Comparison of ENCODE assay signal across 24 mouse cellular contexts in the genomic region with DNA sequence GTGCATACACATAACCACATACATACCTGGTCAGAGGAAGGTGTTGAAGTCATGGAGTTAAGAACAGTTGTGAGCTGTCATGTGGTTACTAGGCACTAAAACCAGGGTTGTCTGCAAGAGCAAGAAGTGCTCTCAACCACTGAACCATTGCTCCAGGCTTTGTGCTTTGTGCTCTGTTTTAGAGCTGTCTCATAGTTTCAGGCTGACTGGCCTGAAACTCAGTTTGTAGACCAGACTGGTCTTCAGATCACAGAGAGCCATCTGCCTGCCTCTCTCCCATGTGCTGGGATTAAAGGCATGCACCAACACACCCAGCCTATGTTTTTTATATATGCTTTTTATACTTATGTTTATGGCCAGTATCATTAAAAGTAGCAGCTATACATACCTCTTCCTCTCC. TPM values are rescaled to one million over a fixed set of nuclear protein-coding genes. Genes with fewer than 3 reads are reported as not detected.
"Had no signal": no experiment of that assay in that cellular context is flagged by ENCODE, and none has a peak within 500 bp of the region (broad histone marks: within the 10 kb centered on the region; RNA-seq: fewer than 3 reads in every experiment).

No protein-coding gene starts in this region.

- H3K9me3 ChIP-seq: heart, embryonic 10.5 days; heart, embryonic 12.5 days; hindbrain, embryonic 10.5 days; hindbrain, embryonic 12.5 days; kidney, embryonic 15.5 days; limb, embryonic 13.5 days; limb, embryonic 15.5 days; liver, embryonic 12.5 days had no signal

- DNase-seq: gastrocnemius, adult 2 months; gastrocnemius, postnatal 10 days; gastrocnemius, postnatal 25 days; heart, adult 18-20 months; heart, postnatal 10 days; heart, postnatal 4 days; kidney, adult 11 months; kidney, postnatal 36 days; layer of hippocampus, adult 9-11 months; layer of hippocampus, postnatal 36 days; left cerebral cortex, postnatal 4 days had no signal

- H3K27me3 ChIP-seq: heart, embryonic 12.5 days; hindbrain, embryonic 12.5 days; kidney, embryonic 15.5 days; limb, embryonic 13.5 days; limb, embryonic 15.5 days; liver, embryonic 12.5 days had no signal

- H3K4me1 ChIP-seq: heart, embryonic 10.5 days; hindbrain, embryonic 10.5 days; hindbrain, embryonic 12.5 days; kidney, embryonic 15.5 days; limb, embryonic 15.5 days; liver, embryonic 12.5 days had no signal

- H3K9ac ChIP-seq: heart, embryonic 12.5 days; hindbrain, embryonic 12.5 days; hindbrain, embryonic 14.5 days; kidney, embryonic 15.5 days; limb, embryonic 13.5 days; limb, embryonic 15.5 days; liver, embryonic 12.5 days; liver, embryonic 14.5 days had no signal

- H3K4me3 ChIP-seq: gastrocnemius, adult 2 months; heart, embryonic 10.5 days; heart, embryonic 12.5 days; hindbrain, embryonic 10.5 days; hindbrain, embryonic 12.5 days; kidney, embryonic 15.5 days; limb, embryonic 13.5 days; limb, embryonic 15.5 days; liver, embryonic 12.5 days had no signal

- ATAC-seq: hindbrain, postnatal 0 days; intestine, embryonic 16.5 days; liver, embryonic 12.5 days had no signal

- H3K27ac ChIP-seq: gastrocnemius, adult 2 months; heart, embryonic 10.5 days; hindbrain, embryonic 10.5 days; hindbrain, embryonic 12.5 days; hindbrain, embryonic 14.5 days; hindbrain, postnatal 0 days; limb, embryonic 13.5 days; limb, embryonic 15.5 days; liver, embryonic 12.5 days; liver, embryonic 14.5 days had no signal

- H3K4me2 ChIP-seq: heart, embryonic 12.5 days; hindbrain, embryonic 12.5 days; hindbrain, embryonic 14.5 days; kidney, embryonic 15.5 days; limb, embryonic 13.5 days; limb, embryonic 15.5 days; liver, embryonic 12.5 days had no signal

RNA-seq across cellular contexts. Expression of a gene that starts 58.7 kb away (rescaled TPM):
- total RNA-seq: granulocyte monocyte progenitor cell, adult 5-6 weeks had no signal
